Mouse (Mus musculus): ENCODE data around the gene Ifitm1. TPM values are rescaled to one million over a fixed set of nuclear protein-coding genes. Genes with fewer than 3 reads are reported as not detected.
A peak's percentile ranks its signal among the peaks of the same experiment; 100 is the strongest.

The Ifitm1 gene
- polyA plus RNA-seq, 1 experiment from 2014 or later, result 11.5 TPM

- Histone ChIP-seq H3K9ac (replicated peaks; ENCODE audit: low read length) (no peak overlapping the region), H3K27ac (replicated peaks; ENCODE audit: low read depth, low read length) (no peak overlapping the region), H3K4me1 (ENCODE audit: control insufficient read depth, insufficient read depth, low read length) (no peaks in the 10 kb centered on the region; the same call in 1 of the 2 replicates), H3K27me3 (ENCODE audit: control insufficient read depth, insufficient read depth, low read length) (no peaks in the 10 kb centered on the region), H3K4me3 (replicated peaks; ENCODE audit: low read depth, low read length) (no peak overlapping the region), H3K9me3 (ENCODE audit: control insufficient read depth, low read length) (no peaks in the 10 kb centered on the region), H3K36me3 (ENCODE audit: control insufficient read depth, insufficient read depth, low read length) (no peaks in the 10 kb centered on the region), H3K4me2 (ENCODE audit: low read length) (no peak overlapping the region)
- no peak for ATAC-seq (ENCODE audit: low FRiP score, low TSS enrichment)
- 22% methylated on average over 2 of the region's 2 CpGs for WGBS
- no peak for DNase-seq
Observed at GRCm38 (mm10) chr7:140938896-140939295, 28.1 kb upstream of the Ifitm1 start.

GRCm38 (mm10) chr7:140939669-140940171 is 27.3 kb upstream of the Ifitm1 start:
- no peak overlapping the region for H3K9ac ChIP-seq (replicated peaks; ENCODE audit: low read length)
- H3K4me3 ChIP-seq (replicated peaks; ENCODE audit: low read depth, low read length), result no peak overlapping the region
- ATAC-seq (ENCODE audit: low FRiP score, low TSS enrichment), result no peak
- H3K9me3 ChIP-seq (ENCODE audit: control insufficient read depth, low read length), result no peaks in the 10 kb centered on the region
- no peak overlapping the region for H3K4me2 ChIP-seq (ENCODE audit: low read length)
- DNase-seq, result peak; percentile 22
- no peaks in the 10 kb centered on the region; the same call in 1 of the 2 replicates for H3K4me1 ChIP-seq (ENCODE audit: control insufficient read depth, insufficient read depth, low read length)
- WGBS, result 14% methylated on average over 8 of the region's 8 CpGs
- H3K27ac ChIP-seq (replicated peaks; ENCODE audit: low read depth, low read length), result no peak overlapping the region
- no peaks in the 10 kb centered on the region for H3K27me3 ChIP-seq (ENCODE audit: control insufficient read depth, insufficient read depth, low read length)
- no peaks in the 10 kb centered on the region for H3K36me3 ChIP-seq (ENCODE audit: control insufficient read depth, insufficient read depth, low read length)

GRCm38 (mm10) chr7:140941222-140942051 is 25.6 kb upstream of the Ifitm1 start, which contains the start of gene Pgghg:
Gene Pgghg, plus strand, starts transcription at chr7:140941391.
- Histone ChIP-seq H3K4me1 (ENCODE audit: control insufficient read depth, insufficient read depth, low read length) (no peaks in the 10 kb centered on the region; the same call in 1 of the 2 replicates), H3K36me3 (ENCODE audit: control insufficient read depth, insufficient read depth, low read length) (no peaks in the 10 kb centered on the region; the same call in 1 of the 2 replicates), H3K27ac (replicated peaks; ENCODE audit: low read depth, low read length) (no peak within 1 kb of the TSS), H3K9me3 (ENCODE audit: control insufficient read depth, low read length) (no peaks in the 10 kb centered on the region), H3K27me3 (ENCODE audit: control insufficient read depth, insufficient read depth, low read length) (no peaks in the 10 kb centered on the region), H3K4me3 (replicated peaks; ENCODE audit: low read depth, low read length) (peak within 1 kb of the TSS; percentile 42), H3K4me2 (ENCODE audit: low read length) (peak within 1 kb of the TSS; percentile 48), H3K9ac (replicated peaks; ENCODE audit: low read length) (peak within 1 kb of the TSS; percentile 40; the same call in 1 of the 2 replicates)
- WGBS, result 4% methylated on average over 33 of the region's 33 CpGs
- DNase-seq (peak; percentile 84), ATAC-seq (ENCODE audit: low FRiP score, low TSS enrichment) (peak; percentile 86)

GRCm38 (mm10) chr7:140942341-140942740 is 24.7 kb upstream of the Ifitm1 start:
- no peaks in the 10 kb centered on the region for H3K27me3 ChIP-seq (ENCODE audit: control insufficient read depth, insufficient read depth, low read length)
- H3K36me3 ChIP-seq (ENCODE audit: control insufficient read depth, insufficient read depth, low read length), result no peaks in the 10 kb centered on the region; the same call in 1 of the 2 replicates
- H3K4me3 ChIP-seq (replicated peaks; ENCODE audit: low read depth, low read length), result peak overlapping the region; percentile 42
- no peaks in the 10 kb centered on the region; the same call in 1 of the 2 replicates for H3K4me1 ChIP-seq (ENCODE audit: control insufficient read depth, insufficient read depth, low read length)
- ATAC-seq (ENCODE audit: low FRiP score, low TSS enrichment), result no peak
- no peak for DNase-seq
- 65% methylated on average over 9 of the region's 9 CpGs for WGBS
- peak overlapping the region; percentile 48 for H3K4me2 ChIP-seq (ENCODE audit: low read length)
- H3K9ac ChIP-seq (replicated peaks; ENCODE audit: low read length), result no peak overlapping the region
- no peak overlapping the region for H3K27ac ChIP-seq (replicated peaks; ENCODE audit: low read depth, low read length)
- H3K9me3 ChIP-seq (ENCODE audit: control insufficient read depth, low read length), result no peaks in the 10 kb centered on the region

- ATAC-seq (ENCODE audit: low FRiP score, low TSS enrichment), result no peak
- H3K4me1 ChIP-seq (ENCODE audit: control insufficient read depth, insufficient read depth, low read length), result no peaks in the 10 kb centered on the region; the same call in 1 of the 2 replicates
Observed at GRCm38 (mm10) chr7:140942811-140943210, 24.2 kb upstream of the Ifitm1 start.

GRCm38 (mm10) chr7:140943356-140943755 is 23.7 kb upstream of the Ifitm1 start:
- H3K4me1 ChIP-seq (ENCODE audit: control insufficient read depth, insufficient read depth, low read length), result no peaks in the 10 kb centered on the region; the same call in 1 of the 2 replicates
- WGBS, result 95% methylated on average over 4 of the region's 4 CpGs

More at GRCm38 (mm10) chr7:140942811-140943210, 24.2 kb upstream of the Ifitm1 start:
- Histone ChIP-seq H3K4me3 (replicated peaks; ENCODE audit: low read depth, low read length) (no peak overlapping the region), H3K27ac (replicated peaks; ENCODE audit: low read depth, low read length) (no peak overlapping the region), H3K27me3 (ENCODE audit: control insufficient read depth, insufficient read depth, low read length) (no peaks in the 10 kb centered on the region), H3K9me3 (ENCODE audit: control insufficient read depth, low read length) (no peaks in the 10 kb centered on the region), H3K4me2 (ENCODE audit: low read length) (no peak overlapping the region), H3K36me3 (ENCODE audit: control insufficient read depth, insufficient read depth, low read length) (no peaks in the 10 kb centered on the region; the same call in 1 of the 2 replicates), H3K9ac (replicated peaks; ENCODE audit: low read length) (no peak overlapping the region)
- no peak for DNase-seq
- 94% methylated on average over 10 of the region's 10 CpGs for WGBS

GRCm38 (mm10) chr7:140944236-140944635 is 22.8 kb upstream of the Ifitm1 start:
- no peak overlapping the region for H3K4me2 ChIP-seq (ENCODE audit: low read length)
- H3K4me3 ChIP-seq (replicated peaks; ENCODE audit: low read depth, low read length), result no peak overlapping the region
- H3K27ac ChIP-seq (replicated peaks; ENCODE audit: low read depth, low read length), result no peak overlapping the region
- H3K36me3 ChIP-seq (ENCODE audit: control insufficient read depth, insufficient read depth, low read length), result no peaks in the 10 kb centered on the region; the same call in 1 of the 2 replicates
- 93% methylated on average over 7 of the region's 7 CpGs for WGBS
- ATAC-seq (ENCODE audit: low FRiP score, low TSS enrichment) (no peak), DNase-seq (no peak)
- H3K9me3 ChIP-seq (ENCODE audit: control insufficient read depth, low read length), result no peaks in the 10 kb centered on the region
- H3K27me3 ChIP-seq (ENCODE audit: control insufficient read depth, insufficient read depth, low read length), result no peaks in the 10 kb centered on the region
- no peaks in the 10 kb centered on the region; the same call in 1 of the 2 replicates for H3K4me1 ChIP-seq (ENCODE audit: control insufficient read depth, insufficient read depth, low read length)
- no peak overlapping the region for H3K9ac ChIP-seq (replicated peaks; ENCODE audit: low read length)

More at GRCm38 (mm10) chr7:140943356-140943755, 23.7 kb upstream of the Ifitm1 start:
- no peaks in the 10 kb centered on the region; the same call in 1 of the 2 replicates for H3K36me3 ChIP-seq (ENCODE audit: control insufficient read depth, insufficient read depth, low read length)
- no peaks in the 10 kb centered on the region for H3K9me3 ChIP-seq (ENCODE audit: control insufficient read depth, low read length)
- no peak overlapping the region for H3K4me3 ChIP-seq (replicated peaks; ENCODE audit: low read depth, low read length)
- no peaks in the 10 kb centered on the region for H3K27me3 ChIP-seq (ENCODE audit: control insufficient read depth, insufficient read depth, low read length)
- ATAC-seq (ENCODE audit: low FRiP score, low TSS enrichment) (no peak), DNase-seq (no peak)
- no peak overlapping the region for H3K9ac ChIP-seq (replicated peaks; ENCODE audit: low read length)
- H3K27ac ChIP-seq (replicated peaks; ENCODE audit: low read depth, low read length), result no peak overlapping the region
- no peak overlapping the region for H3K4me2 ChIP-seq (ENCODE audit: low read length)

GRCm38 (mm10) chr7:140945247-140945646 is 21.8 kb upstream of the Ifitm1 start:
- Histone ChIP-seq H3K27me3 (ENCODE audit: control insufficient read depth, insufficient read depth, low read length) (no peaks in the 10 kb centered on the region), H3K4me3 (replicated peaks; ENCODE audit: low read depth, low read length) (no peak overlapping the region), H3K36me3 (ENCODE audit: control insufficient read depth, insufficient read depth, low read length) (no peaks in the 10 kb centered on the region; the same call in 1 of the 2 replicates), H3K4me2 (ENCODE audit: low read length) (no peak overlapping the region), H3K9me3 (ENCODE audit: control insufficient read depth, low read length) (no peaks in the 10 kb centered on the region), H3K27ac (replicated peaks; ENCODE audit: low read depth, low read length) (no peak overlapping the region), H3K4me1 (ENCODE audit: control insufficient read depth, insufficient read depth, low read length) (no peaks in the 10 kb centered on the region; the same call in 1 of the 2 replicates), H3K9ac (replicated peaks; ENCODE audit: low read length) (no peak overlapping the region)
- WGBS, result 96% methylated on average over 5 of the region's 5 CpGs
- DNase-seq (no peak), ATAC-seq (ENCODE audit: low FRiP score, low TSS enrichment) (no peak)
